Mouse (Mus musculus) layer of hippocampus, adult 9-10 months (tissue): ENCODE results near the gene Brap.
"Not testable (repeated sequence)": the region's sequence is repeated elsewhere in the genome, so short reads cannot be mapped to it uniquely, and the experiment has no call there.

Experiments
- DNase-seq: peaks from one replicate; pipeline ENCODE4 v3.0.0; 2022; ENCODE audit warnings: low spot score

The Brap gene

DNA sequence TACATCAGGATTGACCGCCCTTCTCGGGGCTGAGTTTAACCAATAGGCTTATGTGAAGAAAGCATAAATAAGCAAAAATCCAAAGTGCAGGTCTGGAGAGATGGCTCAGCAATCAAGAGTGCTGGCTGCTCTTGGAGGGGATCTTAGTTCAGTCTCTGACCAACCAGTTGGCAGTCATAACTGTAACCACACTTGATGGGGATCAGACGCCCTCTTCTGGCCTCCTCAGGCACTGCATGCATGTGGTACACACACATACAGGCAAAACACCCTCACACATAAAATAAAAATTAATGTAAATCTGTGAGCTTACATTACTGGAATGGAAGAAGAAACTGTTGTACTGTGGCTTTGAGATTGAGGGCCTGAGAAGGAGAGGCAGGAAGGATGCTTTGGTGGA is 10.0 kb downstream of the Brap start:
- no peak for DNase-seq

DNA sequence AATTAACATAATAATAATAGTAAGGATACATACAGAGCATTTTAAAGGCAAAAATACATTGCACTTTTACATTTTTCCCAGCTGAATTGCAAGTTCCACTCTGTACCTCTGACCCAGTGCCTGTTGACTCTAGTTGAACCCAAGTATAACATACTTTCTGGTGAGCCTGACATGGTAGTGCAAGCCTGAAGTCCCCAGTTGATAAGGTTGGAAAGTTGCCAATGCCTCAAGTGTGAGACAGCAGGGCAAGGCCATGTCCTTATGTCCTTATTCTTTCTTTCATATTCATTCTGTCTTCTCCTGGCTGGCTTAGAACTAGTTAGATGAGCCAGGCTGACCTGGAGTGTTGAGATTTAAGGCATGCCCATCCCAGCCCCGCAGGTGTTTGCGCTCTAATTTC is 21.9 kb downstream of the Brap start:
- DNase-seq = no peak

- no peak for DNase-seq
Observed at GRCm38 (mm10) chr5:121685495-121685894, 25.1 kb downstream of the Brap start.

GRCm38 (mm10) chr5:121686113-121686898 is 25.9 kb downstream of the Brap start:
- no peak for DNase-seq

DNA sequence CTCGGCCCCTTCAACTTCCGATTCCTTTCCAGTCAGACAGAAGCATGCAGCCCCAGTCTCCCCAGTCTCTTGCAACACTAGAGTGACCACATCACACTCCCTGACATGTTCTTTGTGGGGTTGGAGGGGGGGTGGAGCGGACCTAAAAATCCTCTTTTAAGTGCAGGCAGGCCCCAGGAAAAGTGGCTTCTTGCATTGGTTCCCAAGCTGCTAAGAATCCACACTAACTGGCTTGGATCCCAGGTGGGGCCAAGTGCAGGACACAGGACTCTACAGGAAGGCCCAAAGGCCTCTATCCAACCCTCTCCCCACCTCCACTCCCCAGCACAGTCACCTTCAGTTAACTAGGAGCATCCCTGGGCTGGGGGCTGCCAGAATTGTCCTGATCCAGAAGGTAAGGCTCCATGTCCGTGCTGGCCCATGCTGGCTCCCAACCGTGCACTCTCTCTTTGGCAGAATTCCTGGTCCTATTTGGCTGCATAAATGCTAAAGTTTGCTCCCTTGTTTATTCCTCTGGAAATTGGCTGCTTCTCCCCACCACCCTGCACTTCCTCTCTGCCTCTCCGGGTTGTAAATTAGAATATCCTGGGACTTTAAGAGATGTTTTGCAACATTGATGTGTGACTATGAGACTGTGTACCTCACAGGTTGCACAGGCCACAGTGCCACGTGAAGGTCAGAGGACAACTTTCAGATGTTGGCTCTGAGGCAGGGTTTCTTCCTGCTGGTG is 30.3 kb downstream of the Brap start:
- no peak for DNase-seq

- not testable (repeated sequence) for DNase-seq
Observed at GRCm38 (mm10) chr5:121691436-121691835, 31.1 kb downstream of the Brap start.

DNA sequence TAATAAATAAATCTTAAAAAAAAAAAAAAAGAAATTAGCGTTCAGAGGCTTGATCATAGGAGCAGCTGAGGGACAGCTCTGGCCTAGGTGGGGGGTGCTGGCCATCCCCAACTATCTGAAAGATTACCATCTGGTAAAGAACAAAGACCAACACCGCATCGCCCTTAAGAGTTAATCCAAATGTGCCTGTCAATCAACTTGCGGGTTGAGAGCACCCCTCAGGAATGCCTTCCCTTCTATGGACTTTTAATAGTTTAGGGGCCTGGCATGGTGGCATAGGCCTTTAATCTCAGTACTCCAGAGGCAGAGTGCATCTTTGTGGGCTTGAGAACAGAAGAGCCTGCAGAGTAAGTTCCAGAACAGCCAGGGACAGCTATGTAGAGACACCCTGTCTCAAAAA is 32.5 kb downstream of the Brap start:
- no peak for DNase-seq

GRCm38 (mm10) chr5:121696761-121697160 is 36.4 kb downstream of the Brap start:
- DNase-seq = no peak

DNA sequence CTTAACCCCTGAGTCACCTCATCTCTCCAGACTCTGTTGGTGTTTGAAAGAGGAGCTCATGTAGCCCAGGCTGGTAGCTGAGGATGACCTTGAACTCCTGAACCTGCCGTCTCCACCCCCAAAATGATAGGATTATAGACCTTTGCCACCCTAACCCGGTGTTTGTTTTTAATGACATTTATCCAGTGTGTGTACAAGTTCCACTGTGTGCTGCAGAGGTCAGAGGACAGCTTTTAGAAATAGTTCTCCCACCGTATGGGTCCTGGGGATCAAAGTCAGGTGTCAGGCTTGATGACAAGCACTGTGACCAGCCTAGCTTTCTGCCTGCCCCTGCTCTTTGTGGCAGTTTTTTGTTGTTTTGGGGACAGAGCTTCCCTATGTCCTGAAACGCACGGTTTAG is 39.5 kb downstream of the Brap start:
- DNase-seq = no peak

DNA sequence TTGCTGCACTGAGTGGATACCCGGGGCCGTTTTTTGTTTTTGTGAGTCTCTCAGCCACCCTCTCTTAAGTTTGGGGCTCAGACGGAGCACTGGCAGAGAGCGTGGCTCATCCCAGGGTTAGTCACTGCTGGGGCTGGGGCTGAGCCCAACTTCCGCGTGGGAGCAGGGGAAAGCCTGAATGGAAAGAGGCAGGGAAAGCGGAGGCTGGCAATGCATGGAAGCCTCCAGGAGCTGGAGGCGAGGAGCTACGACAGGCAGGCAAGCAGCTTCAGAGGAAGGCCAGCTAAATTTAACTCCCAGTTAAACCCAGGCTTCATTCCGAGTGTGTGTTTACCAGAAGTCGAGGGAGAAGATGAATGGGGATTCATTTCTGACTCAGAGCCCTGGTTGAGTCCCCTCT is 40.1 kb downstream of the Brap start:
- DNase-seq = no peak

- DNase-seq = no peak
Observed at GRCm38 (mm10) chr5:121701111-121701769, 40.9 kb downstream of the Brap start.

- DNase-seq = no peak
Observed at GRCm38 (mm10) chr5:121703341-121703740, 43.0 kb downstream of the Brap start.

DNA sequence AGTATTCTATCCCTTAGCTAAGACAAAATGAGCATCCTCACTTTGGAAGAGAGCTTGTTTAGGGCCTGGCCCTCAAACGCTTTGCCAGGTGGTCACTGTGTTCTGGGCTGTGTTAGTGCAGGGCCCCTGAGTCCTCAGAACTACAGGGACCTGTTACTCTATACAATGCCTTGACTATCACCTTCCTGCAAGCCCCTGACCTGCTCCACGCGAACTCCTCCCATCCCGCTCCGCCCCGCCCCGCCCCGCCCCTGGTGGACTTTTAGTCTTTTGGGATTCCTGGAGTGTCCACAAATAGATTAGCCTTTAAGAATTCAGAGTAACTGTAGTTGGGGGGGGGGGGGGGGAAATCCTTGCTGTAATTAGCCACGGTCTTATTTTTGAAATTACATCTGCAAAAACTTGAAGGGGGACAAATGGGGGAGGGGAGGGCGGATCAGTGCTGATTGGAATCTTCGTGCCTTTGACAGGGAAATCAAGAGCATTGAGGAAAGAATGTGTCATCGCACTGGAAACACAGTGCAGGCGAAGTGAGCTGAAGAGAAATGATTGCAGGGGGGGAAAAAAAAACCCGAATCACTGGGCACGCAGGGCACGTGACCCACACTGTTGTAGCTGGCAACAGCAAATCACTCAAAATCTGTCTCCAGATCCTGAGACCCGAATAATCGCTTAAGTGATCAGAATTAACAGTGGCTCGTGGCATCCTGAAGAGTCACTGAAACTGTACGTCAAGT is 44.3 kb downstream of the Brap start:
- DNase-seq = no peak

DNA sequence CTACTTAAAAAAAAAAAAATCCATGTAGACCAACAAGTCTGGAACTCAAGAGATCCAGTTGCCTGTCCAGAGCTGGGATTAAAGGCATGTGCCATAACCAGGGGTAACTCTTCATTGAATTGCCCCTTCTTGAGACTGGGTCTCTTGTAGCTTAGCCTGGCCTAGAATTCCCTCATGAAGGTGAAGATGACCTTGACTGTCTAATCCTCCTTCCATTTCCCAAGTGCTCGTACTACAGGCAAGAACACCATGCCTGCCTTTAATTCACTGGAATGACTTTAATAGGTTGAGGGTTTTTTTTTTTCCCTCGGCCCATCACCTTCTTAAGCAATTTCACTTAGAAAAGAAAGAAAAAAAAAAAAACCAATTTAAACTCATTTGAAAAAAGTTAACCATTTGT is 50.0 kb downstream of the Brap start:
- no peak for DNase-seq

DNA sequence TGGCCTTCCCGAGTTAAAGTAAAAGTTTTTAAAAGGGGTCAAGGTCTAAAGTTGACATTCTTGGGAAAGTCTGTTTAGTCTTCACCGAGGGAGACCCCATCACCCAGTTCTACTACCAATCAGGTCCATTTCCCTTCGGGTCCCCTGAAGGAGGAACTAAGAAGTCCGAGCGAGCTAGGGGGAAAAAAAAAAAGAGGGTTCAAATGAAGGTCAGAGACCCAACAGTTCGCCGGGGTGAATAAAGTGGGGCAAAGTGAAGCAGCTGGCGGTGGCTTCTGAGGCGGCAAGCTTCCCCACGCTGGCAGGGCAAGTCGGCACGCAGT is 50.4 kb downstream of the Brap start:
- no peak for DNase-seq

DNA sequence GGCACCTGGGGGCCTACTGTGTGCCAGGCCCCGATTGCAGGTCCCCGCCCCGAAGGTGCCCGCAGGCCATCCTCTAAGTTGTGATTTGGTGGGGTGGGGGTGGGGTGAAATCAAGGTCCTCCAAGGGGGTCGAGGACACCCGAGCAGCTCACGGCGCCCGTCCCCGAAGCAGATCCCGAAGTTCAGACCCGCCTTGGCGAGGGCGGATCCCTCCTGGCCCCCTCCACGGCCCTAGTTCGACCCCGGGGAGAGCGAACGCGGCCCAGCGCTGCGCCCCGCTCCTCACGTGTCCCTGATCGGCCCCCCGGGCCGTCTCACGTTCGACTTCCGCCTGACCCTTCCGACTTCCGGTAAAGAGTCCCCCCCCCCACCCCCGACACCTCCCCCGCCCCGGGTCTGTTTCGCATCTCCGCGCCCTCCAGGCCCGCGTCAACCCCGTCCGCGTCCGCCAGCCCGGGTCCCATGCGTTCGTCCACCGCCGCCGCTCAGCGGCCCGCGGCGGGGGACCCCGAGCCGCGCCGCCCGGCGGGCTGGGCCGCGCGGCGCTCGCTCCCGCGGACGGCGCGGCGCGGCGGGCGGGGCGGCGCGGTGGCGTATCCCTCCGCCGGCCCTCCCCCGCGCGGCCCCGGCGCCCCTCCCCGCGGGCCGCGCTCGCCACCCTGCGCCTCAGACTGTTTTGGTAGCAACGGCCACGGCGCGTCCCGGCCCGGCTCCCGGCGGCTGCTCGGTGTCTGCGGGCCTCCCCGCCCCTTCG is 51.0 kb downstream of the Brap start, which contains the start of gene Atxn2:
Atxn2 (plus strand) TSS at position 164 of the 754 bp plus-strand sequence.
- DNase-seq = peak; percentile 44

DNA sequence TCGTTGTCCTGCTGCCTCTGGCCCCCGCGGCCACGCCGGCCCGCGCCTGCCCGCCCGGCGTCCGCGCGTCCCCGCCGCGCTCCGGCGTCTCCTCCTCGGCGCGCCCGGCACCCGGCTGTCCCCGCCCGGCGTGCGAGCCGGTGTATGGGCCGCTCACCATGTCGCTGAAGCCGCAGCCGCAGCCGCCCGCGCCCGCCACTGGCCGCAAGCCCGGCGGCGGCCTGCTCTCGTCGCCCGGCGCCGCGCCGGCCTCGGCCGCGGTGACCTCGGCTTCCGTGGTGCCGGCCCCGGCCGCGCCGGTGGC is 51.5 kb downstream of the Brap start:
- no peak for DNase-seq

- DNase-seq = no peak
Observed at GRCm38 (mm10) chr5:121712232-121712933, 52.0 kb downstream of the Brap start.

GRCm38 (mm10) chr5:121712934-121713538 is 52.7 kb downstream of the Brap start:
- DNase-seq = no peak

GRCm38 (mm10) chr5:121714331-121714730 is 54.0 kb downstream of the Brap start:
- no peak for DNase-seq

GRCm38 (mm10) chr5:121714928-121715327 is 54.6 kb downstream of the Brap start:
- no peak for DNase-seq
